Mouse (Mus musculus) CH12.LX (cell line): ENCODE results near the gene Ppp1r14a. TPM values are rescaled to one million over a fixed set of nuclear protein-coding genes. Genes with fewer than 3 reads are reported as not detected.

Source experiments
- DNase-seq: peaks from one replicate; pipeline ENCODE4 v3.0.0-alpha.2; 2013; ENCODE audit errors: extremely low read depth
- H3K27ac ChIP-seq: 2 replicates; pipeline ENCODE4 v1.5.1; 2012; ENCODE audit warnings: low read depth, mild to moderate bottlenecking, control low read depth, moderate library complexity; ENCODE audit not compliant: insufficient read depth
- H3K27me3 ChIP-seq: replicated peaks from 2 replicates; pipeline ENCODE3; 2012; ENCODE audit warnings: inconsistent platforms
- H3K36me3 ChIP-seq, 2 experiments: replicated peaks in 1 of 2; 2 replicates each; pipeline versions ENCODE3 to v1.6.1; 2012; ENCODE audit warnings: inconsistent platforms in 1 of 2, low read length in 1 of 2, mild to moderate bottlenecking in 1 of 2, mixed read lengths in 1 of 2, moderate library complexity in 1 of 2; ENCODE audit not compliant: control insufficient read depth in 1 of 2, insufficient read depth in 1 of 2
- H3K4me1 ChIP-seq, 2 experiments: 2 replicates each; pipeline ENCODE4 v1.6.1; 2012; ENCODE audit warnings: inconsistent platforms in 1 of 2, moderate library complexity in 1 of 2; ENCODE audit not compliant: insufficient read depth in 2 of 2, control insufficient read depth in 1 of 2
- H3K4me2 ChIP-seq: 2 replicates; pipeline ENCODE4 v1.6.1; 2012; ENCODE audit warnings: low read depth, mild to moderate bottlenecking, control low read depth; ENCODE audit not compliant: poor library complexity, insufficient read depth, severe bottlenecking
- H3K4me3 ChIP-seq, 3 experiments: fragments of 150-350 bp in 1 of 3; sonication (generic) in 1 of 3; replicated peaks in 1 of 3; 2 replicates each; pipeline versions ENCODE3 to v1.5.1; 2011 to 2012; ENCODE audit warnings: low read depth in 2 of 3, low read length in 2 of 3, mild to moderate bottlenecking in 2 of 3, moderate library complexity in 2 of 3, control low read depth in 1 of 3, improper control_type of control experiment in 1 of 3, inconsistent platforms in 1 of 3, mixed read lengths in 1 of 3; ENCODE audit not compliant: poor library complexity in 1 of 3
- H3K79me2 ChIP-seq: replicated peaks from 2 replicates; pipeline ENCODE4 v1.6.1; 2012; ENCODE audit warnings: mild to moderate bottlenecking, moderate library complexity; ENCODE audit not compliant: control insufficient read depth, poor library complexity, insufficient read depth, severe bottlenecking; ENCODE audit errors: extremely low read depth
- H3K9ac ChIP-seq: 2 replicates; pipeline ENCODE4 v1.6.1; 2012; ENCODE audit warnings: low read depth, mild to moderate bottlenecking, control low read depth, moderate library complexity; ENCODE audit not compliant: insufficient read depth
- H3K9me3 ChIP-seq: replicated peaks from 2 replicates; pipeline ENCODE3; 2012; ENCODE audit warnings: low read length, inconsistent platforms, mixed read lengths
- BHLHE40 ChIP-seq: IDR thresholded peaks from 2 replicates; pipeline ENCODE4 v1.6.1; 2011; ENCODE audit warnings: mild to moderate bottlenecking, low read depth, low read length, improper control_type of control experiment
- CHD1 ChIP-seq: IDR thresholded peaks from 2 replicates; pipeline ENCODE4 v1.6.1; 2012; ENCODE audit warnings: low read depth, low read length, improper control_type of control experiment, inconsistent platforms
- CTCF ChIP-seq, 2 experiments: IDR thresholded peaks in 1 of 2; conservative IDR thresholded peaks in 1 of 2; 2 replicates each; pipeline ENCODE4 v1.5.1; 2011 to 2012; ENCODE audit warnings: low read depth in 2 of 2, low read length in 2 of 2, improper control_type of control experiment in 1 of 2, inconsistent platforms in 1 of 2, mild to moderate bottlenecking in 1 of 2, moderate library complexity in 1 of 2
- ELF1 ChIP-seq: IDR thresholded peaks from 2 replicates; pipeline ENCODE4 v1.6.1; 2014; ENCODE audit warnings: low read depth, mild to moderate bottlenecking, inconsistent platforms, low read length, improper control_type of control experiment
- HCFC1 ChIP-seq: IDR thresholded peaks from 2 replicates; pipeline ENCODE4 v1.6.1; 2012; ENCODE audit warnings: low read depth, mild to moderate bottlenecking, inconsistent platforms, low read length, improper control_type of control experiment
- IRF4 ChIP-seq: IDR thresholded peaks from 2 replicates; pipeline ENCODE4 v1.6.1; 2014; ENCODE audit warnings: low read depth, mild to moderate bottlenecking, inconsistent platforms, low read length, improper control_type of control experiment
- JUN ChIP-seq: IDR thresholded peaks from 2 replicates; pipeline ENCODE4 v1.6.1; 2011; ENCODE audit warnings: low read depth, mild to moderate bottlenecking, low read length, improper control_type of control experiment, moderate library complexity; ENCODE audit not compliant: insufficient read depth
- JUND ChIP-seq: conservative IDR thresholded peaks from 2 replicates; pipeline ENCODE4 v1.6.1; 2011; ENCODE audit warnings: low read depth, low read length, improper control_type of control experiment
- KAT2A ChIP-seq: IDR thresholded peaks from 2 replicates; pipeline ENCODE4 v1.6.1; 2012; ENCODE audit warnings: low read length, improper control_type of control experiment, inconsistent platforms; ENCODE audit not compliant: insufficient replicate concordance
- MAZ ChIP-seq: IDR thresholded peaks from 2 replicates; pipeline ENCODE4 v1.6.1; 2012; ENCODE audit warnings: low read depth, mild to moderate bottlenecking, inconsistent platforms, low read length, improper control_type of control experiment, moderate library complexity
- MEF2A ChIP-seq: IDR thresholded peaks from 2 replicates; pipeline ENCODE4 v1.6.1; 2014; ENCODE audit warnings: low read depth, mild to moderate bottlenecking, inconsistent platforms, low read length, improper control_type of control experiment, borderline replicate concordance
- NELFE ChIP-seq: IDR thresholded peaks from 2 replicates; pipeline ENCODE4 v1.6.1; 2011; ENCODE audit warnings: low read depth, low read length, improper control_type of control experiment
- NRF1 ChIP-seq: IDR thresholded peaks from 2 replicates; pipeline ENCODE4 v1.6.1; 2014; ENCODE audit warnings: low read depth, mild to moderate bottlenecking, inconsistent platforms, low read length, improper control_type of control experiment, moderate library complexity
- PAX5 ChIP-seq: IDR thresholded peaks from 2 replicates; pipeline ENCODE4 v1.6.1; 2012; ENCODE audit warnings: low read length, inconsistent platforms, mixed read lengths
- TCF12 ChIP-seq: IDR thresholded peaks from 2 replicates; pipeline ENCODE4 v1.6.1; 2014; ENCODE audit warnings: low read depth, mild to moderate bottlenecking, inconsistent platforms, low read length, improper control_type of control experiment
- USF1 ChIP-seq: IDR thresholded peaks from 2 replicates; pipeline ENCODE4 v1.6.1; 2014; ENCODE audit warnings: low read depth, mild to moderate bottlenecking, inconsistent platforms, low read length, improper control_type of control experiment
- USF2 ChIP-seq: conservative IDR thresholded peaks from 2 replicates; pipeline ENCODE4 v1.6.1; 2011; ENCODE audit warnings: low read depth, low read length, improper control_type of control experiment
- ZC3H11A ChIP-seq: IDR thresholded peaks from 2 replicates; pipeline ENCODE4 v1.6.1; 2012; ENCODE audit warnings: low read depth, mild to moderate bottlenecking, inconsistent platforms, low read length, improper control_type of control experiment
- dilution Hi-C: fragments of 300-500 bp; cut with MboI; formaldehyde crosslinking; loops from 2 replicates; pipeline ENCODE4 v1.14.3; 2020; ENCODE audit warnings: low sequenced_read_pairs; ENCODE audit not compliant: extremely low pct_unique_long_range_greater_than_20kb, extremely low pct_ligation_motif_present
- in situ Hi-C: fragments of 300-500 bp; cut with MboI; formaldehyde crosslinking; loops from 3 replicates; pipeline ENCODE4 v1.14.3; 2019; ENCODE audit warnings: low sequenced_read_pairs, low pct_ligation_motif_present, low pct_unique_long_range_greater_than_20kb, mixed read lengths
- polyA plus RNA-seq: library from polyadenylated mRNA; unstranded; fragments of >175 nt; gene quantifications from 2 replicates; pipeline ENCODE4 v1.2.1, GENCODE M21; 2012; ENCODE audit warnings: low read depth; ENCODE audit not compliant: insufficient read length
- total RNA-seq, 2 experiments: library from RNA; depleted of rRNA; stranded (reverse); fragments of 300-350 nt in 1 of 2; fragments of >200 nt in 1 of 2; gene quantifications; 2 replicates each; pipeline ENCODE4 v1.2.3; 2012 to 2014

Ppp1r14a gene
- total and polyA plus RNA-seq, 3 experiments: not detected

GRCm38 (mm10) chr7:29248261-29248841, 40.8 kb upstream of the Ppp1r14a start, which contains the start of gene 2200002D01Rik:
2200002D01Rik (minus strand) TSS chr7:29248466.
- in situ Hi-C loops: loop anchor here (5.0 kb wide), 1 partner anchor 36 kb away; the partner anchor contains the start of gene Catsperg1
- DNase-seq: no peak
- no peak within 1 kb of the TSS for H3K4me3 ChIP-seq

GRCm38 (mm10) chr7:29251166-29251565, 37.9 kb upstream of the Ppp1r14a start:
- DNase-seq: no peak
- TF ChIP-seq IRF4: no peak
- no peak for TF ChIP-seq JUN
- no peak for TF ChIP-seq ZC3H11A
- TF ChIP-seq TCF12: no peak
- no peak for TF ChIP-seq KAT2A
- TF ChIP-seq HCFC1: no peak
- no peak for TF ChIP-seq USF1
- TF ChIP-seq PAX5: no peak
- TF ChIP-seq USF2: no peak
- no peak for TF ChIP-seq CHD1
- no peak for TF ChIP-seq NRF1
- TF ChIP-seq CTCF (conservative IDR thresholded peaks at IDR 0.05 in 1 of 2, IDR thresholded peaks at IDR 0.05 in 1 of 2; ENCODE audit: low read depth in 2 of 2, low read length in 2 of 2): no peak
- no peak for TF ChIP-seq BHLHE40
- TF ChIP-seq MAZ: no peak
- TF ChIP-seq JUND: no peak
- no peak for TF ChIP-seq NELFE
- TF ChIP-seq, all 38 proteins: peak for 0
- no peaks in the 10 kb centered on the region for H3K27me3 ChIP-seq
- no peak overlapping the region for H3K4me2 ChIP-seq
- H3K9me3 ChIP-seq: no peaks in the 10 kb centered on the region
- peaks cover 0 to 3% of the 10 kb centered on the region in 2 experiments; a peak in 1 of 4 replicates for H3K4me1 ChIP-seq
- no peak overlapping the region for H3K9ac ChIP-seq
- no peak overlapping the region for H3K27ac ChIP-seq
- peaks cover 13 to 28% of the 10 kb centered on the region in 2 experiments for H3K36me3 ChIP-seq
- in situ Hi-C loops: no loop called here
- H3K79me2 ChIP-seq: no peaks in the 10 kb centered on the region
- no peak overlapping the region for H3K4me3 ChIP-seq
- dilution Hi-C loops: no loop called here

More at GRCm38 (mm10) chr7:29248261-29248841, 40.8 kb upstream of the Ppp1r14a start, which contains the start of gene 2200002D01Rik:
- H3K9me3 ChIP-seq: no peaks in the 10 kb centered on the region
- no peak within 1 kb of the TSS for H3K9ac ChIP-seq
- TF ChIP-seq MEF2A: no peak
- TF ChIP-seq NRF1: no peak
- TF ChIP-seq USF2: no peak
- TF ChIP-seq ELF1: no peak
- H3K79me2 ChIP-seq: no peaks in the 10 kb centered on the region
- dilution Hi-C loops: no loop called here
- H3K27me3 ChIP-seq: no peaks in the 10 kb centered on the region
- H3K36me3 ChIP-seq: peaks cover 29 to 57% of the 10 kb centered on the region in 2 experiments
- H3K27ac ChIP-seq: no peak within 1 kb of the TSS
- H3K4me1 ChIP-seq: no peaks in the 10 kb centered on the region
- no peak within 1 kb of the TSS for H3K4me2 ChIP-seq
